Mouse (Mus musculus): ENCODE data around the gene Tmem87b. TPM values are rescaled to one million over a fixed set of nuclear protein-coding genes. Genes with fewer than 3 reads are reported as not detected.

Gene Tmem87b
- total RNA-seq, 1 experiment from 2014 or later: 35.0 TPM

GRCm38 (mm10) chr2:128890661-128891335, 72.9 kb downstream of the Tmem87b start:
- no peak for DNase-seq

- no peak for DNase-seq
Observed at GRCm38 (mm10) chr2:128892180-128892721, 74.3 kb downstream of the Tmem87b start.

- DNase-seq: no peak
Observed at GRCm38 (mm10) chr2:128902843-128903242, 84.9 kb downstream of the Tmem87b start.

- peak; percentile 14 for DNase-seq
Observed at GRCm38 (mm10) chr2:128903661-128904060, 85.7 kb downstream of the Tmem87b start.

Other genes starting within 250 kb of the Tmem87b start
- not detected in 2 replicates for gene Spdye4c, start 226.9 kb upstream of the Tmem87b start, total RNA-seq (2021)
- 75.0 and 76.9 TPM in 2 replicates for gene Anapc1, start 130.7 kb upstream of the Tmem87b start, total RNA-seq (2021)
- 11.7 and 14.0 TPM in 2 replicates for gene Mertk, start 119.2 kb upstream of the Tmem87b start, total RNA-seq (2021)
- 2.9 and 3.8 TPM in 2 replicates for gene Fbln7, start 44.9 kb downstream of the Tmem87b start, total RNA-seq (2021)
- gene Zc3h8, start 126.0 kb downstream of the Tmem87b start, total RNA-seq (2021): 3.9 and 4.7 TPM in 2 replicates
- gene Zc3h6, start 149.3 kb downstream of the Tmem87b start, total RNA-seq (2021): 4.1 and 7.1 TPM in 2 replicates
- gene Gm10762, start 149.6 kb downstream of the Tmem87b start, total RNA-seq (2021): 10.7 and 13.0 TPM in 2 replicates
- 0.11 TPM in 2 replicates for gene Vinac1, start 230.1 kb downstream of the Tmem87b start, total RNA-seq (2021)
- 11.0 and 11.2 TPM in 2 replicates for gene Ttl, start 247.8 kb downstream of the Tmem87b start, total RNA-seq (2021)